Mouse (Mus musculus) CH12.LX (cell line): ENCODE results near the gene Slc2a13.

Experiments
- CHD2 ChIP-seq: IDR thresholded peaks from 2 replicates; pipeline ENCODE4 v1.6.1; 2011; ENCODE audit warnings: low read length, improper control_type of control experiment
- CTCF ChIP-seq, 2 experiments: IDR thresholded peaks in 1 of 2; conservative IDR thresholded peaks in 1 of 2; 2 replicates each; pipeline ENCODE4 v1.5.1; 2011 to 2012; ENCODE audit warnings: low read depth in 2 of 2, low read length in 2 of 2, improper control_type of control experiment in 1 of 2, inconsistent platforms in 1 of 2, mild to moderate bottlenecking in 1 of 2, moderate library complexity in 1 of 2
- EP300 ChIP-seq: IDR thresholded peaks from 2 replicates; pipeline ENCODE4 v1.6.1; 2011; ENCODE audit warnings: low read length, improper control_type of control experiment
- GABPA ChIP-seq: IDR thresholded peaks from 2 replicates; pipeline ENCODE4 v1.6.1; 2012; ENCODE audit warnings: low read depth, low read length, improper control_type of control experiment, inconsistent platforms; ENCODE audit not compliant: insufficient replicate concordance
- HCFC1 ChIP-seq: IDR thresholded peaks from 2 replicates; pipeline ENCODE4 v1.6.1; 2012; ENCODE audit warnings: low read depth, mild to moderate bottlenecking, inconsistent platforms, low read length, improper control_type of control experiment
- ZNF384 ChIP-seq: IDR thresholded peaks from 2 replicates; pipeline ENCODE4 v1.6.1; 2012; ENCODE audit warnings: low read depth, low read length, improper control_type of control experiment, inconsistent platforms

DNA sequence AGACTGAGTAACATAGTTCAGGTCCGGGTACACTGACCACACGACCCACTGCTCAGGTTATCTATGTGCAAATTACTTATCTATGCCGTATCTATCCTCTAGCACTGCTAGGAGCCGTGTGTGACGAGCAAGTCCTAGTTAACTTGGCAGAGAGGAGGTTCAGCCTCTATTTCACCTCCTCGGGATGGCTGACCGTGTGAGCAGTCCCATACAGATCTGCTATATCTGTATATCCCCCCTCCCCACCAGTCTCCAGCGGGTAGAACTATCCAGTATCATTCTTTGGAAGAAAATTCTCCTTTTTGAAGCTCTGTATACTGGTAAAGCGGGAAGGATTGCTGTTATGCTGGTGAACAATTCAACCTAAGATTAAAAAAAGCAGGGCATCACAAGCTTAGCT lies 70.8 kb downstream of the Slc2a13 start:
- no peak for TF ChIP-seq HCFC1
- no peak for TF ChIP-seq CTCF (conservative IDR thresholded peaks at IDR 0.05 in 1 of 2, IDR thresholded peaks at IDR 0.05 in 1 of 2; ENCODE audit: low read depth in 2 of 2, low read length in 2 of 2)
- TF ChIP-seq GABPA: no peak
- no peak for TF ChIP-seq CHD2
- TF ChIP-seq ZNF384: no peak
- no peak for TF ChIP-seq EP300
